Mouse (Mus musculus) forebrain, embryonic 15.5 days (tissue): ENCODE results near the gene Foxd2. TPM values are rescaled to one million over a fixed set of nuclear protein-coding genes. Genes with fewer than 3 reads are reported as not detected.

Source experiments
- ATAC-seq: fragments of 200-750 bp; cut with Nextera tagmentation; replicated peaks from 2 replicates; pipeline ENCODE4 v1.8.0; 2017; ENCODE audit warnings: mild to moderate bottlenecking, moderate TSS enrichment, moderate library complexity
- H3K27ac ChIP-seq: fragments of 300-500 bp; sonication (generic); replicated peaks from 2 replicates; pipeline ENCODE4 v1.5.1; 2015; ENCODE audit warnings: mild to moderate bottlenecking, inconsistent platforms
- H3K27me3 ChIP-seq: fragments of 300-500 bp; sonication (generic); 2 replicates; pipeline ENCODE4 v1.6.1; 2015; ENCODE audit warnings: inconsistent platforms
- H3K36me3 ChIP-seq: fragments of 300-500 bp; sonication (generic); 2 replicates; pipeline ENCODE4 v1.6.1; 2015; ENCODE audit warnings: mild to moderate bottlenecking, inconsistent platforms
- H3K4me1 ChIP-seq: fragments of 300-500 bp; sonication (generic); 2 replicates; pipeline ENCODE4 v1.6.1; 2015; ENCODE audit warnings: inconsistent platforms
- H3K4me2 ChIP-seq: fragments of 300-500 bp; sonication (generic); replicated peaks from 2 replicates; pipeline ENCODE4 v1.6.1; 2015; ENCODE audit warnings: mild to moderate bottlenecking, inconsistent platforms
- H3K4me3 ChIP-seq: fragments of 300-500 bp; sonication (generic); 2 replicates; pipeline ENCODE4 v1.5.1; 2015; ENCODE audit warnings: mild to moderate bottlenecking, inconsistent platforms
- H3K9ac ChIP-seq: fragments of 300-500 bp; sonication (generic); replicated peaks from 2 replicates; pipeline ENCODE4 v1.6.1; 2015; ENCODE audit warnings: mild to moderate bottlenecking, inconsistent platforms
- H3K9me3 ChIP-seq: fragments of 300-500 bp; sonication (generic); 2 replicates; pipeline ENCODE4 v1.6.1; 2016; ENCODE audit warnings: inconsistent platforms
- WGBS: fragments of 180-500 bp; shearing (Covaris S2); methylation state at CpG from one replicate; pipeline ENCODE4 v1.1.7; 2015; ENCODE audit warnings: mixed read lengths; 5-methylcytosine and 5-hydroxymethylcytosine counted together
- polyA plus RNA-seq: library from polyadenylated mRNA; unstranded; fragments of >200 nt; fragmentation: Nextera tagmentation; extraction: Ambion mirVana; gene quantifications from 2 replicates; pipeline ENCODE4 v1.2.1, GENCODE M21; 2015

The Foxd2 gene
- polyA plus RNA-seq, 1 experiment from 2014 or later = 0.24 TPM

DNA sequence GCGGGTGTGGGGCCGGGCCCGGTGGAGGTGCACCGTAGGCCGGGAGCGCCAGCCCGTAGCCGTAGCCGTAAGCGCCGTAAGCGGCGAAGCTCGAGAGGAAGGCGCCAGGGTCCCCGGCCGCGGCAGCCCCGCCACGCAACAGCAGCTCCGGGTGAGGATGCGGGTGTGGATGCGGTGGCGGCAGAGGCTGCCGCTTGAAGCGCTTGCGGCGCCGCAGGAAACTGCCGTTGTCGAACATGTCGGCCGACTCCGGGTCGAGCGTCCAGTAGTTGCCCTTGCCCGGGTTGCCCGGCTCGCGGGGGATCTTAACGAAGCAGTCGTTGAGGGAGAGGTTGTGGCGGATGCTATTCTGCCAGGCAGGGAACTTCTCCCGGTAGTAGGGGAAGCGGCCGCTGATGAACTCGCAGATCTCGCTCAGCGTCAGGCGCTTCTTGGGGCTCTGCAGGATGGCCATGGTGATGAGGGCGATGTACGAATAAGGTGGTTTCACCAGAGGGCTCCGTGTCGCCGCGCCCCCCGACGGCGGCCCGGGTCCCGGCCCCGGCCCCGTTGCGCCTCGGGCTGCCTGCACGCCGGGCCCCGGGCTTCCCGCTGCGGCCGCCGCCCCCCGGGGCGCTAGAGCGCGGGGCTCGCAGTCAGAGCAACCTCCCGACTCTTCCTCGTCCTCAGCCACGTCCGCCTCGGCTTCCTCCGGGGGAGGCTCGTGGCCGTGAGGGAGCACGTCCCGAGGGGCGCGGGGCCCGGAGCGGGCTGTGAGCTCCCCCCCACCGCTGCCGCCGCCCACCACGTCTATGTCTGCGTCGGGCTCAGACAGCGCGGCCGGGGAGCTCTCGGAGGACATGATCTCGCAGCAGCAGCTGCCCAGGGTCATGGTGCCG, 483 bp downstream of the Foxd2 start:
- peak; percentile 24 for ATAC-seq
- Histone ChIP-seq H3K27ac (no peak overlapping the region), H3K4me1 (peaks cover 23% of the 10 kb centered on the region), H3K9ac (peak overlapping the region; percentile 32), H3K36me3 (no peaks in the 10 kb centered on the region), H3K4me2 (peak overlapping the region; percentile 63), H3K27me3 (peaks cover 97% of the 10 kb centered on the region), H3K9me3 (no peaks in the 10 kb centered on the region), H3K4me3 (peak overlapping the region; percentile 39)
- under 1% methylated on average over 101 of the region's 103 CpGs for WGBS

DNA sequence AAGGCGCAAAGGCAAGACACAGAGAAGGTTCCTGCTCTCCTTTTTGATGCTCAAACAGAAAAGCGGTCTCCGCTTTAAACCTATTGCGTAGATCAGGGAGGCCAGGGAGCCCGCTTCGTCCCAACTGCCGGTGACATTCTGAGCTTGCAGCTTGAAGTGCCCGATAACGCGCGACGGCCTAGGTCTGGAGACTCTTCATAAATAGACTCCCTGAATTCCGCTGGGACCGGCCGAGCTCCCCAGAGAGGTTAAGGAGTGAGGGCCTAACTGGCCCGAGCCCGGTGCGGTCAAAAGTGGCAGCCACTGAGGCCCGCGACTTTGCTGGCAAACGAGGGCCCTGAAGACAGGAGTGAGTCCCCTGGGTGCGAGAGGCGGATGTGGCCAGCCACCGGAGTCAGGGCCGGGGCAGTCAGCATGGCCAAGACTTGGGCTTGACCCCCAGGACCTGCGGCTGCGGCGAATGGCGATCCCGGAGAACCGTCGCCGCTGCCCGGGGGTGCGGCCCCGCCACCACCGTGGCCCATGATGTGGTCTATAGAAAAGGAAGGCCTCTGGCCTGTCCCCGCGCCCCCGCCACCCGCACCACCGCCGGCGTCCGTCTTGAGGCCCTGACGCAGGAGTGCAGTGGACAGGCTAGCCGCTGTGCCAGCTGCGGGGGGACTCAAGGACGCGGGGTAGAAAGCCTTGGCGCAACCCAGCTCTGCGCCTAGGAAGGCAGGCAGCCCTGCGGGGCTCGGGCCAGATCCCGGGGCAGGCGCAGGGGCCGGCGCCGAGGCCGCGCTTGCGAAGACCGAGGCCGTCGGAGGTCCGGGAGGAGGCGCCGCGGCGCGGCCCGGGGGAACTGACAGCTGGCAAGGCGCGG, 1.4 kb downstream of the Foxd2 start:
- Histone ChIP-seq H3K4me2 (peak overlapping the region; percentile 63), H3K9ac (no peak overlapping the region), H3K9me3 (no peaks in the 10 kb centered on the region), H3K27me3 (peaks cover 96% of the 10 kb centered on the region), H3K36me3 (no peaks in the 10 kb centered on the region), H3K4me1 (peaks cover 28% of the 10 kb centered on the region), H3K4me3 (peak overlapping the region; percentile 39), H3K27ac (no peak overlapping the region)
- 1% methylated on average over 74 of the region's 74 CpGs for WGBS
- peak; percentile 17; the same call in 1 of the 2 replicates for ATAC-seq

DNA sequence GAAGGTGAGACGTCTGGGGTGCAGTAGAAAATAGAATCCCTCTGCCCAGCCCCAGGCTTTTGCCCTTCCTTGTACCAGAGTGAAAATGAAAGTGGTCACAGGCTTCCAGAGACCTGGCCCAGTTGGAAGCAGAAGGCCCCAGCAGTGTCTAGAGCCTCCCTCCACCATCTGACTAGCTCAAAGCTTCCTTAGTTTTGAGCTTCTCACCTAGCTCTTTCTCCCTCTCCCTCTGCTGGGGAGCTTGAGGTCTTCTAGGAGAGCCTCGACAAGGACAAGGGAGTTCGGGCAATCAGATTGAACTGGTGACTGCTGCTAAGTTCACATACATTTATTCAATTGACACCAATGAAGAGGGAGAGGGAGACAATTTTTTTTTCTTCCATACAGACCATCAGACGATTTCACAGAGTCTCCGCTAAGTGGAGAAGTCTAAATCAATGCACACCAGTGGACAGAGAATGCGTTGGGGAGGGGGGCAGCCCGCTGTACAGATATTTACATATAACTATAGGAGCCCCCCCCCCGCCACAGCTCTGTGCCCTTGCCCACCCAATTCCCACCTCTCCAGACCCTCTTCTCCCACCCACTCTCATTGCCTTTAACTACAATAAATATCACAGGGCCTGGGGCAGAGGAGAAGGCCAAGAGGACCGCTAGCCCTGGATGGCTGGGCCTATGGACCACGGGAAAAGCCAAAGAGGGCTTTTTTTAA, 2.5 kb downstream of the Foxd2 start:
- Histone ChIP-seq H3K4me3 (no peak overlapping the region), H3K4me2 (no peak overlapping the region), H3K9me3 (no peaks in the 10 kb centered on the region), H3K27me3 (peaks cover 98% of the 10 kb centered on the region), H3K9ac (no peak overlapping the region), H3K27ac (no peak overlapping the region), H3K4me1 (peaks cover 28% of the 10 kb centered on the region), H3K36me3 (no peaks in the 10 kb centered on the region)
- WGBS = 8% methylated on average over 10 of the region's 10 CpGs
- ATAC-seq = no peak

DNA sequence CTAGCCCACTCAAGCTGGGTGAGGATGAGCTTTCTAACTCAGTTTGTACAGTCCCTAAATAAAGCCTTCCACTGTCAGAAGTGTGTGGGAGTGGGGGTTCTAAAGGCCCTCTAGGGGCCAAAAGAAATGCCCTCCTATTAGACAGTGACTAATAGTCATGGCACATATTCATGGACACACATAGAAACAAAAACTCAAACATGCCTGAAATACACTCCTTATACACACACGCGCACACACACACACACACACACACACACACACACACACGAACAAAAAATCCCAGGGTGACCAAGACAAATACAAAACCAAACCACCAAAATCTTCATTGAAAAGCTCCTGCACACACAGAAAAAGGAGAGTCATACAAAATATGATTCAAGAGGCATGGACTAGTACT, 3.2 kb downstream of the Foxd2 start:
- H3K4me1 ChIP-seq = peaks cover 28% of the 10 kb centered on the region
- H3K4me2 ChIP-seq = no peak overlapping the region
- peaks cover 98% of the 10 kb centered on the region for H3K27me3 ChIP-seq
- H3K9me3 ChIP-seq = no peaks in the 10 kb centered on the region
- no peaks in the 10 kb centered on the region for H3K36me3 ChIP-seq
- no peak overlapping the region for H3K4me3 ChIP-seq
- no peak overlapping the region for H3K27ac ChIP-seq
- 38% methylated on average over 3 of the region's 3 CpGs for WGBS
- no peak overlapping the region for H3K9ac ChIP-seq
- no peak for ATAC-seq

DNA sequence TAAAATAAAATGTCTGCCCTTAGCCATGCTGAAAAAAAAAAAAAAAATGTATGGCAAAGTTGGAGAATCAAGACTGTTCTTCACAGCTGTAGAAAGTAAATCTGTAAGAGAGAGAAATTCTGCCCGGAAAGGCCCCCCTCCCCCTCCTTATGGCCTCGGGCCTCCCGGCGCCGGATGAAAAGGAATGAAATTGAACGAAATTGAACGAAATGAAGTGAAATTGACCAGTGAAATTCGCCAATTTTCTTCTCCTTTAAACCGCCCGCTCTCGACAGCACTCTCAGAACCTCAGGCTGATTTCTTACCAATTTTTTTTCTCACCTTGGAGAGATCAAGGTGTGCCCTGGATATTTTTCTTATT, 5.3 kb downstream of the Foxd2 start:
- Histone ChIP-seq H3K9ac (no peak overlapping the region), H3K36me3 (no peaks in the 10 kb centered on the region)

DNA sequence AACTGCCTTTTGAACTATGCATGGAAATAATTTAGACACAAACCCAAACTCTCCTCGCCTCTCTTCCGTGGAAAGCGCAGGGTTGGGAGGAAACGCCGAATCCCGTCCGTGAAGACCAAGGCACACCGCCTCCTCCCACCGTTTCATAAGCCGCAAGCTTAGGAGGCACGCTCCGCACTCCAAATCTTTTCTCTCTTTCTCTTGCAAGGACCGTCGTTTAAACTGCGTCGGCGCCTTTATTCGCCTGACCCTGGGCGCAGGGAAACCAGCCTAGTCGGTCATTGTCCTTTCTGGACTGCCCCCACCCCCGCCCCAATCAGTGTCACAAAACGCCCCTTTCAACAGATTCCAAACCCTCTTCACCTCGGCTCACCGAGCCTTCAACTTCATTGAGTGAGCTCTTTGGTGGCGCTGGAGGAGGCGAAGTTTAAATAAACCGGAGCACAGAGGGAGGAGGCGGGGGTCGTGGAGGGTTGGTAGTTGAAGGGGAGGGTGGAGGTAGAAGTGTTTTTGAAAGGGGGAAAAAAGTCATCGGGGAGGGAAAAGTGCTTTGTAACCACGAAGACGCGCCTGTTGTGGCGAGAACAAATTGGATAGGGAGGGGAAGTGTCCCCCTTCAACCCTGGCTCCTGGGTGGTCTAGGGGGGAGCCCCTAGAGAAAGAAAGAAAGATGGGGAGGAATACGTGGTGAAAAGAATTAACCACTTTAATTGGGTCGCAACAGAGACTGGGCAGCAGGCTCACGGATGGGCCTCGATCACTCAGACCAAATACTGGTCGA, 5.8 kb downstream of the Foxd2 start:
- Histone ChIP-seq H3K27ac (no peak overlapping the region), H3K9ac (no peak overlapping the region), H3K27me3 (peaks cover 99% of the 10 kb centered on the region), H3K4me1 (peaks cover 11% of the 10 kb centered on the region), H3K36me3 (no peaks in the 10 kb centered on the region), H3K9me3 (no peaks in the 10 kb centered on the region), H3K4me2 (no peak overlapping the region), H3K4me3 (no peak overlapping the region)
- under 1% methylated on average over 39 of the region's 39 CpGs for WGBS
- ATAC-seq = no peak

More for the DNA sequence above, 5.3 kb downstream of the Foxd2 start:
- Histone ChIP-seq H3K4me3 (no peak overlapping the region), H3K4me1 (peaks cover 16% of the 10 kb centered on the region), H3K27me3 (peaks cover 99% of the 10 kb centered on the region), H3K4me2 (no peak overlapping the region), H3K9me3 (no peaks in the 10 kb centered on the region), H3K27ac (no peak overlapping the region)
- no peak for ATAC-seq
- WGBS = under 1% methylated on average over 11 of the region's 11 CpGs

DNA sequence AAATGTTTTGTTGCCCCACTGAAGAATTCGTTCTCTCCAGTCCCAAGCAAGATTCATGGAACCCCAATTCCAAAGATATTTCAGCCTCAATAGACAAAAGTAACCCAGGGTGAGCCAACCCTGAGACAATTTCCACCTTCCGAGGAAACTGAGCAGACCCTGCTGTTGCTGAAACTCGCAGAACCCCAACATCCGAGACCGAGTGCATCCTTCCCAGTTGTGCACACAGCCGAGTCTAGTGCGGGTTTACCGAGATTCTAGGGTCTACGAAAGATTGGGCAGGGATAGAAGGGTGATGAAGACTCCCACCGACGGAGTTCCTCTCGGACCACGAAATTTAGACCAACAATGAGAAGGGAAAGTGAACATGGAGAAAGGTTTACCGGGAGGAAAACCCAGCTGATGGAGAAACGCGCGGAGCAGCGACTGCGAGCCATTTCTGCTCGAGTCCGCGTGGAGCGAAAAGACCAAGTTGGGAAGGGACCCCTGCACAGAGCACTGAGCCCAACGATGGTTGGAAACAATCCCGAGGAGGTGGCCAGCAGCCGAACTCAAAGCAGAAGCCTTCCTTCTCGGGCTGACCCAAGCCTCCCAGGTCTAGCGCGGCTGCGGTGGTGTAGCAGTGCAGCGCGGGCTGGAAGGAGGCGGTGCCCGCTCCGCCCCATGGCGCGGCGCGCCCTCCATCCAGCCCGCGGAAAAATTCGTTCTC, 6.9 kb downstream of the Foxd2 start:
- Histone ChIP-seq H3K9ac (no peak overlapping the region), H3K27me3 (peaks cover 99% of the 10 kb centered on the region), H3K9me3 (no peaks in the 10 kb centered on the region), H3K4me2 (no peak overlapping the region), H3K4me1 (peaks cover 5% of the 10 kb centered on the region), H3K27ac (no peak overlapping the region), H3K36me3 (no peaks in the 10 kb centered on the region), H3K4me3 (no peak overlapping the region)
- under 1% methylated on average over 42 of the region's 42 CpGs for WGBS
- ATAC-seq = no peak

DNA sequence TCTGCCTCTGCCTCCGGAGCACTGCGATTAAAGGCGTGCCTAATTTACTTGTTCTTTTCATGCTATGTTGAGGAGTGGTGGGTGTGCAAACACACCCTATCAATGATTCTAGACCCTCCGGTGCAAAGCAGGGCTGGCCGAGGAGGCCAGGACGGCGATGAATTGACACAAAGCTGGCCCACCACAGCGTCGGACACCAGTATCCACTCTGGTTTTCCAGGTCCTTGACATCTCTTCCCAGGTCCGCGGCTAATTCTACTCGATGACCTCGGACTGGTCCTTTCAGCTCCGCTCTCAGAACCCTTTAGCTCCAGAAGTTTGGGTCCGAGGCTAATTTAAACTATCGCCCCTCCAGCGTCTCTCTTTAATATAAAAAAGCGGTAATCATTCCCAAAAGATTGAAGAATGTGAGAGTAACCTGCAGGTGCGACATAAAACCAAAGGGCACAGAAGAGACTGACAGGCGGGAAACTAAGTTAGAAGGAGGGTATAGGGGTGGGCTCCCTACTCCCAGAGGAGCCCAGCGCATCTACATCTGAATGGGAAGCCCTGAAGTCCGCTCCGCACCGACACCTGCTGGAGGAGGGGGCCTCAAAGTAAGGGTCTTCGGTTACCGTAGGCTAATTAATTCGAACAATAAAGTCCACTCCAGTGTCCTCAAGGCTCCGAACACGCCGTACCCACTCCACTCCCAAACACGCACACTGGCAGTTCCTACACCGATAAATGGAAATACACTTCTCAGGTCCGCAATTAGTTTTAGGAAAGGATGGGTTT, 7.6 kb downstream of the Foxd2 start:
- peaks cover 98% of the 10 kb centered on the region for H3K27me3 ChIP-seq
- no peak overlapping the region for H3K4me3 ChIP-seq
- H3K27ac ChIP-seq = no peak overlapping the region
- 2% methylated on average over 33 of the region's 33 CpGs for WGBS
- no peak overlapping the region for H3K9ac ChIP-seq
- H3K4me1 ChIP-seq = peaks cover 5% of the 10 kb centered on the region
- H3K4me2 ChIP-seq = no peak overlapping the region
- no peaks in the 10 kb centered on the region for H3K9me3 ChIP-seq
- H3K36me3 ChIP-seq = no peaks in the 10 kb centered on the region
- 0 out of 2 replicates have a peak, but pooled peaks have one; percentile 23 for ATAC-seq

DNA sequence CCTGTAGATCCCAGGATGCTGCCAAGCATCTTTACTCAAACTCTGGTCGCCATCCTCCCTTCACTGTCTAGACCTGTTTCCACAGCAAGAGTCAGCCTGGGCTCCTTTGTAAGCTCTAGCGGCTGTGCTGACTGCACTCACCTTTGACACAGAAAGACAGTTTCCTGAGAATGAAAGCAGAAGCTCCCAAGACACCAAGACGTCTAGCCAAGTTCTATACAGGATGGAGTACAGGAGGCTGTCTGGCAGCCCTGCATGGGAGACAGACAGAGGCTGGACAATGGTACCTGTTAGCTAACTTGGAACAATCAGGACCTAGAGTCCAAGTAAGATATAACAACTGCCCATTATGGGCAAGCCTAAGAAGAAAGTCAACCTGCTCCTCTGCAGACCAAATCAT, 8.8 kb downstream of the Foxd2 start:
- H3K27me3 ChIP-seq = peaks cover 93% of the 10 kb centered on the region
- ATAC-seq = no peak

DNA sequence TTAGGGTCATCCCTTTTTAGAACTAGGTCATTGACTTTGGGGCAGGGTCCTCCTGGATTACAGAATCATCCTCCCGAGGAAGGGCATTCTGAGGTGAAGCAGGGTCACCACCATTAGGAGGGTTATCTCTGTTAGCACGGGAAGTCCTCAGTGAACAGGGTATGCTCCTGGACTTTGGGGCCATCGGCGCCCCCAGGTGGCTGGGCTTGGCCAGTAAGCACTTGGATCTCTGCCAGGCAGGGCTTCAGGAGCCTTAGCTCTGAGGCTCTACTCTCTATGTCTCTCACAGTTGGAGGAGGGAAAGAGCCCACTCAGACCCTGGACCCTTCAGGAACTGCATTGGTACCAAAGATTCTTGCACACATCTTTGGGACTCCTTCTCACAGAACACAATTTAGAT, 10.8 kb downstream of the Foxd2 start:
- peaks cover 4% of the 10 kb centered on the region for H3K4me1 ChIP-seq
- no peak overlapping the region for H3K27ac ChIP-seq
- no peak overlapping the region for H3K4me3 ChIP-seq
- WGBS = 34% methylated on average over 4 of the region's 4 CpGs
- H3K9me3 ChIP-seq = no peaks in the 10 kb centered on the region
- H3K4me2 ChIP-seq = no peak overlapping the region
- H3K9ac ChIP-seq = no peak overlapping the region
- peaks cover 72% of the 10 kb centered on the region for H3K27me3 ChIP-seq
- H3K36me3 ChIP-seq = no peaks in the 10 kb centered on the region
- ATAC-seq = no peak

More for the DNA sequence above, 8.8 kb downstream of the Foxd2 start:
- H3K9me3 ChIP-seq = no peaks in the 10 kb centered on the region
- no peak overlapping the region for H3K4me2 ChIP-seq
- WGBS = 4% methylated on average over 3 of the region's 3 CpGs
- peaks cover 5% of the 10 kb centered on the region for H3K4me1 ChIP-seq
- no peaks in the 10 kb centered on the region for H3K36me3 ChIP-seq
- no peak overlapping the region for H3K9ac ChIP-seq
- H3K27ac ChIP-seq = no peak overlapping the region
- H3K4me3 ChIP-seq = no peak overlapping the region
